12 mouse cellular contexts compared by ENCODE assay signal in genomic region chr8:124676661-124677060, GRCm38 (mm10). TPM values are rescaled to one million over a fixed set of nuclear protein-coding genes. Genes with fewer than 3 reads are reported as not detected.
DNase-seq lines count a peak whose midpoint lies in the region; TF ChIP-seq lines count a peak whose summit lies in the region.
"Had no signal": no experiment of that assay in that cellular context is flagged by ENCODE, and none has a peak within 500 bp of the region (broad histone marks: within the 10 kb centered on the region; RNA-seq: fewer than 3 reads in every experiment).

No protein-coding gene starts in this region.

- peaks cover 86% of the 10 kb centered on the region for H3K36me3 ChIP-seq in E14TG2a.4 (ENCODE audit: insufficient read depth, low read length)

- H3K4me3 ChIP-seq in layer of hippocampus, adult 2 months, result no peak overlapping the region
- H3K4me3 ChIP-seq in E14TG2a.4 (replicated peaks; ENCODE audit: low read length), result peak overlapping the region; percentile 46
- H3K4me3 ChIP-seq: liver, embryonic 12.5 days; myocyte had no signal

- no peaks in the 10 kb centered on the region for H3K27me3 ChIP-seq in E14TG2a.4 (ENCODE audit: insufficient read depth, low read length)
- H3K27me3 ChIP-seq: liver, embryonic 12.5 days had no signal

- no peaks in the 10 kb centered on the region for H3K9me3 ChIP-seq in E14TG2a.4 (ENCODE audit: low read length)
- H3K9me3 ChIP-seq: liver, embryonic 12.5 days had no signal

- peaks cover 66% of the 10 kb centered on the region for H3K4me1 ChIP-seq in E14TG2a.4 (replicated peaks; ENCODE audit: low read depth, low read length)
- H3K4me1 ChIP-seq: liver, embryonic 12.5 days had no signal

- intact Hi-C loops in left cerebral cortex, postnatal 36 days (cut with DNase I), result loop anchor here (1.0 to 5.0 kb wide), 2 partner anchors 59 to 129 kb away; no protein-coding TSS in a partner anchor

- H3K27ac ChIP-seq in layer of hippocampus, adult 2 months, result peak overlapping the region; percentile 88
- H3K27ac ChIP-seq: liver, embryonic 12.5 days had no signal

- DNase-seq in layer of hippocampus, adult 2 months (ENCODE audit: low spot score in 2 of 2), result no peak
- no peak for DNase-seq in layer of hippocampus, adult 18-20 months (ENCODE audit: low spot score in 2 of 2)
- DNase-seq in brain, adult 2 months (ENCODE audit: low read depth, low spot score), result peak; percentile 85
- peak; percentile 72 to 76 for DNase-seq in cerebellum, postnatal 36 days
- DNase-seq in adrenal gland, adult 2 months, result no peak
- no peak for DNase-seq in left cerebral cortex, postnatal 36 days (ENCODE audit: low spot score in 2 of 2)
- DNase-seq in heart, adult 9 months (ENCODE audit: low spot score in 2 of 2), result no peak
- DNase-seq: kidney, postnatal 36 days; lung, postnatal 36 days had no signal

- TF ChIP-seq CTCF in layer of hippocampus, adult 2 months (conservative IDR thresholded peaks at IDR 0.05), result no peak
- TF ChIP-seq CTCF in E14TG2a.4 (conservative IDR thresholded peaks at IDR 0.05; ENCODE audit: low read length), result no peak

RNA-seq across cellular contexts. Expression of gene 2310022B05Rik, which starts 13.5 kb away (rescaled TPM):
- 10 to 100 TPM; 76.5 to 77.4 TPM for total RNA-seq in layer of hippocampus, adult 2 months (2021)
- total RNA-seq in layer of hippocampus, adult 18-20 months (2021), result 10 to 100 TPM; 72.1 to 76.9 TPM
- 10 to 100 TPM; 34.1 to 56.7 TPM for total RNA-seq in adrenal gland, adult 2 months (2021)
- 37.6 and 49.4 TPM in 2 replicates for polyA plus RNA-seq in adrenal gland, adult 2 months (2012; rRNA removed)
- total RNA-seq in left cerebral cortex, postnatal 36 days (2021), result 10 to 100 TPM; 52.3 to 58.1 TPM

RNA-seq across cellular contexts. Expression of gene Ttc13, which starts 45.1 kb away (rescaled TPM):
- 10 to 100 TPM; 49.6 to 51.6 TPM for total RNA-seq in layer of hippocampus, adult 2 months (2021)
- 10 to 100 TPM; 41.3 to 41.6 TPM for total RNA-seq in layer of hippocampus, adult 18-20 months (2021)
- total RNA-seq in adrenal gland, adult 2 months (2021), result 10 to 100 TPM; 36.4 to 43.3 TPM
- 14.6 and 16.6 TPM in 2 replicates for polyA plus RNA-seq in adrenal gland, adult 2 months (2012; rRNA removed)
- total RNA-seq in left cerebral cortex, postnatal 36 days (2021), result 10 to 100 TPM; 35.6 to 49.9 TPM

RNA-seq across cellular contexts. Expression of gene Arv1, which starts 45.3 kb away (rescaled TPM):
- 10 to 100 TPM; 10.7 to 13.4 TPM for total RNA-seq in layer of hippocampus, adult 2 months (2021)
- 10 to 100 TPM; 12.0 to 12.8 TPM for total RNA-seq in layer of hippocampus, adult 18-20 months (2021)
- 10 to 100 TPM in 1 of 2 experiments, 1 to 10 TPM in 1; 9.2 to 10.7 TPM for total RNA-seq in adrenal gland, adult 2 months (2021)
- polyA plus RNA-seq in adrenal gland, adult 2 months (2012; rRNA removed), result 12.8 and 13.9 TPM in 2 replicates
- total RNA-seq in left cerebral cortex, postnatal 36 days (2021), result 10 to 100 TPM in 1 of 2 experiments, 1 to 10 TPM in 1; 9.8 to 12.7 TPM

Comparison
In these comparisons a context has a peak if more than half of its experiments do, and no peak if none do; other contexts are left out.
1. DNase-seq: peak in brain, adult 2 months (single experiment) and cerebellum, postnatal 36 days (2 of 2); none in layer of hippocampus, adult 2 months (0 of 2), layer of hippocampus, adult 18-20 months (0 of 2), adrenal gland, adult 2 months (single experiment), left cerebral cortex, postnatal 36 days (0 of 2) and heart, adult 9 months (0 of 2).